Mouse (Mus musculus) cortical plate, adult 2 months (tissue): ENCODE measurements around the gene Rhof.

Experiments
- CTCF ChIP-seq: fragments of 200-500 bp; IDR thresholded peaks from 2 replicates; pipeline ENCODE4 v1.5.1; 2011; ENCODE audit warnings: mild to moderate bottlenecking, control low read depth, low read length; ENCODE audit not compliant: insufficient read depth; ENCODE audit errors: extremely low read depth
- POLR2A ChIP-seq: fragments of 200-500 bp; IDR thresholded peaks from 2 replicates; pipeline ENCODE4 v1.6.1; 2011; ENCODE audit warnings: mild to moderate bottlenecking, low read length, control low read depth; ENCODE audit not compliant: insufficient read depth; ENCODE audit errors: extremely low read depth

DNA sequence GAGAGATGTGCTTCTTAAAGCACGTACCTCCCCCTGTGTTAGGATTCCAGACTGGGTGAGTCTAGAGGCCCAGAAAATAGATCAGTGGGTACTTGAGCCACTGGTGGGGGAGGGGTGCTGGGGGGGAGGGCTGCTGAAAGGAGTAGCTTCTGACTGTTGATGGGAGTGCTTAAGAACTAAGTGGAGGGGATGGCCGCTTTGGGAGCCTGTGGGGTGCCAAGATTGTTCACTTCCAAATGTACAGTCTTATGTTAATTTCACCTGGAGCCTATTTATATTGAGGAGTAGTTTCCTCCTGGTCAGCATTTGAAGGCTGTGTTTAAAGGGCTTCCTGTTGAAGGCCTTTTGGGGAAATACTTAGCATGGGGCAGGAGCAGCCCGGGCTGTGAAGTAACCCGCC is 25.5 kb upstream of the Rhof start:
- TF ChIP-seq POLR2A (no peak), CTCF (no peak)
